Mouse (Mus musculus) liver, embryonic 12.5 days (tissue): Measurements from ENCODE around the gene Fam173b. TPM values are rescaled to one million over a fixed set of nuclear protein-coding genes. Genes with fewer than 3 reads are reported as not detected.

ENCODE experiments used
- ATAC-seq: fragments of 200-750 bp; cut with Nextera tagmentation; 2 replicates; pipeline ENCODE4 v1.8.0; 2017; ENCODE audit warnings: moderate number of reproducible peaks, mild to moderate bottlenecking, moderate library complexity
- H3K27ac ChIP-seq: fragments of 300-500 bp; sonication (generic); 2 replicates; pipeline ENCODE4 v1.5.1; 2016; ENCODE audit warnings: mild to moderate bottlenecking
- H3K27me3 ChIP-seq: fragments of 300-500 bp; sonication (generic); replicated peaks from 2 replicates; pipeline ENCODE4 v1.6.1; 2016; ENCODE audit warnings: mild to moderate bottlenecking, moderate library complexity
- H3K36me3 ChIP-seq: fragments of 300-500 bp; sonication (generic); 2 replicates; pipeline ENCODE4 v1.6.1; 2016; ENCODE audit warnings: mild to moderate bottlenecking, moderate library complexity
- H3K4me1 ChIP-seq: fragments of 300-500 bp; sonication (generic); 2 replicates; pipeline ENCODE4 v1.6.1; 2016
- H3K4me2 ChIP-seq: fragments of 300-500 bp; sonication (generic); 2 replicates; pipeline ENCODE4 v1.6.1; 2016; ENCODE audit warnings: mild to moderate bottlenecking, moderate library complexity
- H3K4me3 ChIP-seq: fragments of 300-500 bp; sonication (generic); 2 replicates; pipeline ENCODE4 v1.5.1; 2016; ENCODE audit warnings: mild to moderate bottlenecking, moderate library complexity
- H3K9ac ChIP-seq: fragments of 300-500 bp; sonication (generic); 2 replicates; pipeline ENCODE4 v1.6.1; 2016; ENCODE audit warnings: mild to moderate bottlenecking, moderate library complexity
- H3K9me3 ChIP-seq: fragments of 300-500 bp; sonication (generic); replicated peaks from 2 replicates; pipeline ENCODE4 v1.6.1; 2016; ENCODE audit warnings: mild to moderate bottlenecking, moderate library complexity
- WGBS: fragments of 180-500 bp; shearing (Covaris S2); methylation state at CpG from one replicate; pipeline ENCODE4 v1.1.7; 2016; ENCODE audit not compliant: insufficient replicate concordance; 5-methylcytosine and 5-hydroxymethylcytosine counted together
- polyA plus RNA-seq: library from polyadenylated mRNA; unstranded; fragments of >200 nt; fragmentation: Nextera tagmentation; extraction: Ambion mirVana; gene quantifications from 2 replicates; pipeline ENCODE4 v1.2.1, GENCODE M21; 2016

The Fam173b gene
- polyA plus RNA-seq, 1 experiment from 2014 or later, result 10.6 TPM

DNA sequence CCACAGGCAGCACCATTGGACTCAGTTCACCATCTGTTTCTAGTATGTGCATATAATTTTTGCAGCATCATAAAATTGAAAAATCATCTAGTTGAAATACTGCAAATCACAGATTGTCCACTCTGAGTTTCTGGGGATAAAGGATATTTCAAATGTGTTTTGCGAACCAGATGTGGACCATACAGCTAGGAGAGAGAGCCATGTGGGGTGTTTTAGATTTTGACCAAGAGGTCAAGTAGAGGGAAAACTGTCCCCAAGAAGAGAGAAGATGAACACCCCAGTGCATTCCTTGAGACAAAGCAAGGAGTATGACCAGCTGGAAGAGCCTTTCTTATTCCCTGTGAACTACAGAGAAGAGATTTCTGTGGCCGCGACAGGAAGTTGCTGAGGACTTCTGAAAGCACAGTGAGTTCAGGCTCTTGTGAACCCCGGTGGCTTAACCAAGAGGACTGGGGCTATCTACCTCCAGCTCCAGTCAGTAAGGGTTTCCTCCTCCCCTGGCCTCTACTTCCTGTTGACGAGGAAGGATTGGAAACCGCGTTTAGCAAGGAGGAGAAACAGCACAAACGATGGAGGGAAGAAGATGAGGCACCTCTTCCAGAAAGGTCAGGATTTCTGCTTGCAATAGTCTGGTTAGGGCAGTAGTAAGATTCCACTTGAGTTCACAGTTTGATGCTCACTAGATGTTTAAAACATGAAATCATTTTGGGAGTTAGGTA, 46.4 kb downstream of the Fam173b start:
- 30% methylated on average over 8 of the region's 8 CpGs for WGBS
- Histone ChIP-seq H3K4me3 (no peak overlapping the region), H3K9ac (no peak overlapping the region), H3K4me1 (no peaks in the 10 kb centered on the region), H3K27ac (no peak overlapping the region), H3K4me2 (no peak overlapping the region), H3K36me3 (no peaks in the 10 kb centered on the region), H3K27me3 (no peaks in the 10 kb centered on the region), H3K9me3 (no peaks in the 10 kb centered on the region)
- no peak for ATAC-seq

DNA sequence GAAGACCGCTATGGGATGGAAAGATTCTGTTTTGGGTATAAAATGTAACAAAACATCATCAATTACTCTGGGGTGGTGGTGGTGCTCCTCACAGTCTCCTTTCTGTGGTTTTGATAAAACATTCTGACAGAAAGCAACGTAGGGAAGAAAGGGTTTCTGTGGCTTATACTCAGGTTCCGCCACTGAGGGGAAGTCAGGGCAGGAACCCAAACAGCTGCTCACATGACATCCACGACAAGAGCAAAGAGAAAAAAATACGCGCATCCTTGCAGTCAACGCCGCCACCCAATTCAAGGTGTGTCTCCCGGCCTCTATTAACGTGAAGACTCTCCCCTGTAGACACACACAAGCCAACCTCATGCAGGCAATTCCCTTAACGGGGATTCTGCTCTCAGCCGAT, 48.0 kb downstream of the Fam173b start:
- H3K4me3 ChIP-seq, result no peak overlapping the region
- no peaks in the 10 kb centered on the region for H3K36me3 ChIP-seq
- H3K4me2 ChIP-seq, result no peak overlapping the region
- no peaks in the 10 kb centered on the region for H3K4me1 ChIP-seq
- H3K9me3 ChIP-seq, result no peaks in the 10 kb centered on the region
- 60% methylated on average over 12 of the region's 12 CpGs for WGBS
- H3K27me3 ChIP-seq, result no peaks in the 10 kb centered on the region
- no peak overlapping the region for H3K27ac ChIP-seq
- ATAC-seq, result no peak
- no peak overlapping the region for H3K9ac ChIP-seq

DNA sequence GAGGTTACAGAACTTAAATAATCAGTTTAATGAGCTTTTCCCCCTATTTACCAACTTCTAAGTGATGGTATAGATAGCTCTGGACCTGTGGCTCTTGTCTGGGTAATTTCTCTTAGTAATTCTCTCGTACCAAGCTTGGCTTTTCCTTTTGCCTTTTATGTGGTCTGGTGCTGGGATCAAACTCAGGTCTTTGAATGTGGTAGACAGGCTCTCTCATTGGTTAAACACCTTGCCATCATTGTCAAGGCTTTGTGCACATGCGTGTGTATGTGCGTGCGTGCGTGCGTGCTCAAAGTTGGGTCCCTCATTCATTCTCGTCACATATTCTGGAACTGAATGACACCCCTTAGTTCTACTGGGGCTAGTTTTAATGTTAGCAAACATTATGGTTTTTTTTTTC, 49.2 kb downstream of the Fam173b start:
- Histone ChIP-seq H3K4me3 (no peak overlapping the region), H3K9ac (no peak overlapping the region), H3K4me2 (no peak overlapping the region), H3K27me3 (no peaks in the 10 kb centered on the region), H3K4me1 (no peaks in the 10 kb centered on the region), H3K27ac (no peak overlapping the region), H3K9me3 (no peaks in the 10 kb centered on the region), H3K36me3 (no peaks in the 10 kb centered on the region)
- ATAC-seq, result no peak
- WGBS, result 85% methylated on average over 7 of the region's 7 CpGs

DNA sequence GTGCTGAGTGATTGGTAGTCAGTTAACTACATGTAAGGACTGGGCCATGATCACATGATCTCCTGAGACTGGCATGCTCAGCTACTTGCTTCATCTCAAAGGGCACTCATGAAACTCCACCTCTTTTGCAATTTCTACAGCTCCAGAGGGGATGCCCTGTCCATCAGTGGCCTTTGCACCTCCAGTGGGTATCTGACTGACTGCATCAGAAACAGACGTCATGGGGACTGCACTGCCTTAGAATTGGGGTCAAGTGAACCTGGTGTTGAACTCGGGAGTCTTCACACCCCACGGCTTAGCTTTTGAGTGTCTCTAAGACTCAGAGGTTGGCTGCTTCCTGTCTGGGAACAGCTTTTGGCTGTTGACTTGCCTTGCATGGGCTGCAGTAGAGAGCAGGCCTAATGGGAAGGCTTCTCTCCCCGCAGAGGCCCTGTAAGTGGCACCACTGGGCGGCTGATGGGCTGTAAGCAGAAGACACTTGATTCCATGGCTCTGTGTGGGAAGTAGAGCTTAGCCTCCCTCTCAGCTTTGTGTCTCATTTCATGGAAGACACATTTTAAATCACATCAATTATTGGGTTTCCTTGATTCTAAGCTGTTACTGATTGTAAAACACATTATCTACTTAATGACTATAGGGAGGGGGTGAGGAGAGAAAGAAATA, 58.6 kb downstream of the Fam173b start:
- no peaks in the 10 kb centered on the region for H3K4me1 ChIP-seq
- H3K36me3 ChIP-seq, result no peaks in the 10 kb centered on the region
- no peak for ATAC-seq
- H3K4me2 ChIP-seq, result no peak overlapping the region
- no peaks in the 10 kb centered on the region for H3K9me3 ChIP-seq
- H3K9ac ChIP-seq, result no peak overlapping the region
- 70% methylated on average over 5 of the region's 5 CpGs for WGBS
- no peak overlapping the region for H3K27ac ChIP-seq
- H3K4me3 ChIP-seq, result no peak overlapping the region
- no peaks in the 10 kb centered on the region for H3K27me3 ChIP-seq

DNA sequence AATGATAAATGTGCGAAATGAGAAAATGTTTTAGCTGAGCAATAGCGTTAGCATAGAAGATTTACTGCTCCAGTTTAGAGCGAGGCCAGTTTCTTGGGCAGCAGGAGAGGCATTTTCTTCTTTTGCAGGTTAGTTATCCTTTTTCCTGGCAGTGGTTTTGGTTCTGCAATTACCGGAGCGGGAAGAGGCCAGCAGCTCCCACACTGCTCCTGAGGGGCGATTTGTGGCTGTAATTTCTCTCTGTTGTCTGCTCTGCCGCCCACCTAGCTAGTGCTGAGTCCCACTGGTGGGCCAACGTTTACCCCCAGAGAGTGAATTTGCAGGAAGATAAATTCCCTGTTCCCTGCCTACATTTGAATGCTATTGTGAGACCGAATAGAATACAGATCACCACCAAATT, 59.2 kb downstream of the Fam173b start:
- no peak overlapping the region for H3K27ac ChIP-seq
- H3K9me3 ChIP-seq, result no peaks in the 10 kb centered on the region
- no peaks in the 10 kb centered on the region for H3K4me1 ChIP-seq
- H3K27me3 ChIP-seq, result no peaks in the 10 kb centered on the region
- H3K4me3 ChIP-seq, result no peak overlapping the region
- no peak for ATAC-seq
- no peaks in the 10 kb centered on the region for H3K36me3 ChIP-seq
- 55% methylated on average over 9 of the region's 9 CpGs for WGBS
- H3K4me2 ChIP-seq, result no peak overlapping the region
- no peak overlapping the region for H3K9ac ChIP-seq

DNA sequence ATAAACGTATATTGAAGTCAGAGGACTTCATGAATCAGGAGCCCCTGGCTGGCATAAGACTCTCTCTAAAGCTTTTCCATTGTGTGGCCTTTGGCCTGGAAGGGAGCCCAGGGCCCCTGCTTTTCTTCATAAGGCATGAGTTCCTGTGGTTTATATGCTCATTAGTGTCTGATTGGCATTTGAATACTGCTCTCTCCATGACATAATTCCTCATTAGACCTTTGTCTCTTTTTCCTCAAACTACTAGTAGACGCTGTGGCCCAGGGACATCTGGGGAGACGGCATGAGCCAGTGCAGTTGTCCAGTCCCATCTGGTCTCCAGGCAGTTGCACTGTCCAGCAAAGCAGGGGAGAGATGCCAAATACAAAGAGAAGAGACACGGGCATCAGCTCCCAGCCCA, 60.1 kb downstream of the Fam173b start:
- no peaks in the 10 kb centered on the region for H3K36me3 ChIP-seq
- H3K9ac ChIP-seq, result no peak overlapping the region
- ATAC-seq, result no peak
- 64% methylated on average over 4 of the region's 4 CpGs for WGBS
- H3K27ac ChIP-seq, result no peak overlapping the region
- no peak overlapping the region for H3K4me3 ChIP-seq
- H3K4me1 ChIP-seq, result no peaks in the 10 kb centered on the region
- no peak overlapping the region for H3K4me2 ChIP-seq
- no peaks in the 10 kb centered on the region for H3K9me3 ChIP-seq
- no peaks in the 10 kb centered on the region for H3K27me3 ChIP-seq

DNA sequence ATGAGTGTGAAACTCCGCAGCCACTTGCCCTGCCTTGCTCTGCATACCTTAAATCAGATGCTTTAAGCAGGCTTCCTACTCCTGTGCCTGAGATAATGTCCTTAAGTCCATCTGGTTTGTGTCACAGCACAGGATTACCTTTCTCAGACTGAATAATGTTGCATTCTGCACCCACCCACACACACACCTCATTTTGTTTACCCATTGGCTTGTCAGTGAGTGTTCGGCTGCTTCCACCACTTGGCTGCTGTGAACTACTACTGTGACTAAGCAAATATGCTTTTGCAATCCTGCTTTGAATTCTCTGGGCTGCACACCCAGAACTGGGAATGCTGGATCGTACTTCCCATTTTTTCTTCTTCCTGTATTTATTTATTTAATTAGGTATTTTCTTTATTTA, 61.4 kb downstream of the Fam173b start:
- WGBS, result 65% methylated on average over 3 of the region's 3 CpGs
- H3K9me3 ChIP-seq, result no peaks in the 10 kb centered on the region
- ATAC-seq, result no peak
- H3K4me3 ChIP-seq, result no peak overlapping the region
- no peaks in the 10 kb centered on the region for H3K27me3 ChIP-seq
- H3K27ac ChIP-seq, result no peak overlapping the region
- H3K4me1 ChIP-seq, result no peaks in the 10 kb centered on the region
- H3K9ac ChIP-seq, result no peak overlapping the region
- no peak overlapping the region for H3K4me2 ChIP-seq
- no peaks in the 10 kb centered on the region for H3K36me3 ChIP-seq

Other genes starting within 250 kb of the Fam173b start
- gene Ankrd33b, start 234.1 kb upstream of the Fam173b start, polyA plus RNA-seq, result 0.50 and 0.60 TPM in 2 replicates
- 1.8 and 2.4 TPM in 2 replicates for gene Ropn1l, start 148.1 kb upstream of the Fam173b start, polyA plus RNA-seq
- gene March6, start 70.8 kb upstream of the Fam173b start, polyA plus RNA-seq, result 22.0 and 22.2 TPM in 2 replicates
- 2.5 and 3.6 TPM in 2 replicates for gene Cmbl, start 36.5 kb upstream of the Fam173b start, polyA plus RNA-seq
- 472 and 504 TPM in 2 replicates for gene Cct5, start within 50 bp of the Fam173b start, polyA plus RNA-seq